Mouse (Mus musculus): ENCODE data around the gene Col16a1.

DNA sequence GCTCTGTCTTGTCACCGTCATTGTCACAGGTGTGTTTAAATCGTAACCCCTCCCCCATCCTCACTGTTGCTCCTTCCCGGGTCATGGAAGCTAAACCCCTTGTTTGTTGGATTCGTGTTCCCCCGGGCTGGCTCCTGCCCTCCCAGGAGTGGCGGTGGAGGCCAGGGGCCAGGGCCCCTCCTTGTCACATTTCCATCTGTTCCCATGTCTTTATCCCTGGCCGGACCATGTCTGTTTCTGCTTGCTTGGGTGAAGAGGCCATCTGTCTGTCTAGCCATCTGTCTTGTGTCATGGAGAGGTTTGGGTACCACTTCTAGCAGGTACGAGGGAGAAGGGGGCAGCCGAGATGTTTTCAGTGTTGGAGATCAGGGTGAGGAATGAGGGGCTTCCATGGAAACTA, 34.6 kb downstream of the Col16a1 start:
- TF ChIP-seq CTCF (IDR thresholded peaks at IDR 0.05; ENCODE audit: borderline replicate concordance, control insufficient read depth, extremely low read depth, insufficient read depth, low read length, poor library complexity) (no peak), POLR2A (IDR thresholded peaks at IDR 0.05; ENCODE audit: control insufficient read depth, extremely low read depth, insufficient read depth, low read length, poor library complexity) (no peak)

Data from thymus, adult 2 months (tissue).